Mouse (Mus musculus): ENCODE data around the gene Slit1. TPM values are rescaled to one million over a fixed set of nuclear protein-coding genes. Genes with fewer than 3 reads are reported as not detected.

Gene Slit1
- polyA plus RNA-seq, 1 experiment from 2014 or later: 0.30 TPM

DNA sequence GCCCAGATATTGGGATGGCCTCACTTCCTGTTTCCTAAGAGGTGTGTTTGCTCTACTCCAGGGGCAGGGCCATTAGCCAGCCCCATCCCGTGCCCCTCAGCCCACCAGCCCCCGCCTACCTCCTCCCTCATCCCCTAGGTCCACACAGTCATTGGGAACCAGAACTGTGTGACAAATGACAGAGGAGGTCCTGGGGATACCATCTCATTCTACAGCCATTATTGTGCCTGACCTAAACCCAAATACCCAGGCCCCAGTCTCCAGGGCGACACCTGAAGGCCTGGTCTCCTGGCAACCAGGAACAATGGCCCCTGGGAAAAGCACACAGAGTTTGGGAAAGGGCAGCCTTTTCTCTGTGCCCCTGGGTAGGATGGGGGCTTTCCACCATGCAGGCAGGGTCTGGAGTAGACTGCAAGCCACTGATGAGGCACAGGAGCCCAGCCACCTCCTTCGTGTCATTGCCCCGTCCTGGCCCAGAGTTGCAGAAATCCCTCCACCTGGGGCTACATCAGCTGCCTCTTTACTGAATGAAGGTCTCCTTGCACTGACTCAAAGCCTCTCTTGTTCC is 44.5 kb downstream of the Slit1 start:
- no peaks in the 10 kb centered on the region for H3K36me3 ChIP-seq
- no peak overlapping the region for H3K9ac ChIP-seq
- H3K4me3 ChIP-seq: no peak overlapping the region
- H3K27me3 ChIP-seq: no peaks in the 10 kb centered on the region
- no peaks in the 10 kb centered on the region for H3K9me3 ChIP-seq
- no peak overlapping the region for H3K4me2 ChIP-seq
- no peak overlapping the region for H3K27ac ChIP-seq
- ATAC-seq (ENCODE audit: insufficient number of reproducible peaks, insufficient read depth, low FRiP score, low TSS enrichment, low read depth): no peak
- H3K4me1 ChIP-seq: peaks cover 12% of the 10 kb centered on the region
- WGBS: 59% methylated on average over 5 of the region's 5 CpGs

- no peak overlapping the region for H3K9ac ChIP-seq
- no peak overlapping the region for H3K4me2 ChIP-seq
- no peaks in the 10 kb centered on the region for H3K9me3 ChIP-seq
- no peak overlapping the region for H3K4me3 ChIP-seq
- no peaks in the 10 kb centered on the region for H3K36me3 ChIP-seq
- 77% methylated on average over 6 of the region's 6 CpGs for WGBS
- ATAC-seq (ENCODE audit: insufficient number of reproducible peaks, insufficient read depth, low FRiP score, low TSS enrichment, low read depth): no peak
- no peaks in the 10 kb centered on the region for H3K27me3 ChIP-seq
- no peak overlapping the region for H3K27ac ChIP-seq
- H3K4me1 ChIP-seq: peaks cover 12% of the 10 kb centered on the region
These were observed 45.5 kb downstream of the Slit1 start for GRCm38 (mm10) chr19:41697807-41698515.

- Histone ChIP-seq H3K27me3 (no peaks in the 10 kb centered on the region), H3K9me3 (no peaks in the 10 kb centered on the region), H3K4me1 (peaks cover 12% of the 10 kb centered on the region), H3K27ac (no peak overlapping the region), H3K4me3 (no peak overlapping the region), H3K9ac (no peak overlapping the region), H3K36me3 (no peaks in the 10 kb centered on the region), H3K4me2 (no peak overlapping the region)
- no peak for ATAC-seq (ENCODE audit: insufficient number of reproducible peaks, insufficient read depth, low FRiP score, low TSS enrichment, low read depth)
- WGBS: 27% methylated on average over 9 of the region's 9 CpGs
These were observed 46.2 kb downstream of the Slit1 start for GRCm38 (mm10) chr19:41697111-41697806.

DNA sequence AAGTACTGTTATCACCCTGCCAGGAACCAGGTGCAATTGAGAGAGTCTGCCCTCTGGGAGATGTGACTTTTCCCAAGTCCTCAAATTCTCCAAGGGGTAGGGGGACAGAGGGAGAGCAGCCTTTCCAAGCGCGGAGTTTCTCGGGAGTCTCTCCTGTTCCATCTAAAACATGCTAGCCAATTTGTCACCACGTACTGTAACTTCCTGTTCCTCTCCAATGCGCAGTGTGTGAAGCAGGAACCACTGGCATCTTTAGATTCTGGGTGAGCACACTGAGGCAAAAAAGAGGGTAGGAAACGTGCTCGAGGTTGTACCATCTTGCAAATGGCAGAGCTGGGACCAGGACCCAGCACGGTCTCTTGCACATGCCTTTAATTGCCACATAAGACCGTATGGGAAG is 47.0 kb downstream of the Slit1 start:
- no peak for ATAC-seq (ENCODE audit: insufficient number of reproducible peaks, insufficient read depth, low FRiP score, low TSS enrichment, low read depth)
- no peaks in the 10 kb centered on the region for H3K27me3 ChIP-seq
- H3K27ac ChIP-seq: no peak overlapping the region
- 73% methylated on average over 9 of the region's 9 CpGs for WGBS
- H3K4me2 ChIP-seq: no peak overlapping the region
- H3K4me3 ChIP-seq: no peak overlapping the region
- H3K9me3 ChIP-seq: no peaks in the 10 kb centered on the region
- H3K36me3 ChIP-seq: no peaks in the 10 kb centered on the region
- no peak overlapping the region for H3K9ac ChIP-seq
- H3K4me1 ChIP-seq: peaks cover 12% of the 10 kb centered on the region

GRCm38 (mm10) chr19:41695046-41695445 is 48.4 kb downstream of the Slit1 start:
- ATAC-seq (ENCODE audit: insufficient number of reproducible peaks, insufficient read depth, low FRiP score, low TSS enrichment, low read depth): no peak

DNA sequence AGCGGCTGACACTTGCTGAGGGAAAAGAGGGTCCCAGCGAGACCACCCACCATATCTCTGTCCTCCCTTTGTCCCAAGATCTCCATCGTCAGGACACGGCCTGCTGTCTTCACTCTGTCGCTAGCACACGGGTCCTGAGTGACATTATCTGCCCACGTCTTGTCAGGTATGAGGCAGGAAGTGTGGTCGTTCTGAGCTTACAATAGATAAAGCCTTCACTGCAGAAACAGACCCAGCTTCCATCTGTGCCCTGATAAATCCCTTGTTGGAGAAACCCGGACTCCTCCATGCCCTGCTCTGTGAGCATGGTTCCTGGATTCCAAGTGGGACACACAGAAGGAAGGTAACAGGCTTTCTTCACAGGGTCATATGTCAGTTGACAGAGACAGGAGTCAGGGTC is 48.9 kb downstream of the Slit1 start:
- no peak for ATAC-seq (ENCODE audit: insufficient number of reproducible peaks, insufficient read depth, low FRiP score, low TSS enrichment, low read depth)
- Histone ChIP-seq H3K27me3 (no peaks in the 10 kb centered on the region), H3K27ac (no peak overlapping the region), H3K4me1 (peaks cover 12% of the 10 kb centered on the region), H3K4me3 (no peak overlapping the region), H3K9ac (no peak overlapping the region), H3K9me3 (no peaks in the 10 kb centered on the region), H3K36me3 (no peaks in the 10 kb centered on the region), H3K4me2 (no peak overlapping the region)
- WGBS: 75% methylated on average over 9 of the region's 9 CpGs

More at GRCm38 (mm10) chr19:41695046-41695445, 48.4 kb downstream of the Slit1 start:
- WGBS: 70% methylated on average over 6 of the region's 6 CpGs
- Histone ChIP-seq H3K36me3 (no peaks in the 10 kb centered on the region), H3K9ac (no peak overlapping the region), H3K27me3 (no peaks in the 10 kb centered on the region), H3K27ac (no peak overlapping the region), H3K4me1 (peaks cover 12% of the 10 kb centered on the region), H3K4me2 (no peak overlapping the region), H3K9me3 (no peaks in the 10 kb centered on the region), H3K4me3 (no peak overlapping the region)

- Histone ChIP-seq H3K27me3 (no peaks in the 10 kb centered on the region), H3K4me3 (no peak overlapping the region), H3K9ac (no peak overlapping the region), H3K27ac (no peak overlapping the region), H3K4me1 (peaks cover 12% of the 10 kb centered on the region), H3K9me3 (no peaks in the 10 kb centered on the region), H3K4me2 (no peak overlapping the region), H3K36me3 (no peaks in the 10 kb centered on the region)
- 46% methylated on average over 5 of the region's 5 CpGs for whole genome bisulfite sequencing
- no peak for ATAC-seq (ENCODE audit: insufficient number of reproducible peaks, insufficient read depth, low FRiP score, low TSS enrichment, low read depth)
These were observed 49.7 kb downstream of the Slit1 start for GRCm38 (mm10) chr19:41693727-41694126.

DNA sequence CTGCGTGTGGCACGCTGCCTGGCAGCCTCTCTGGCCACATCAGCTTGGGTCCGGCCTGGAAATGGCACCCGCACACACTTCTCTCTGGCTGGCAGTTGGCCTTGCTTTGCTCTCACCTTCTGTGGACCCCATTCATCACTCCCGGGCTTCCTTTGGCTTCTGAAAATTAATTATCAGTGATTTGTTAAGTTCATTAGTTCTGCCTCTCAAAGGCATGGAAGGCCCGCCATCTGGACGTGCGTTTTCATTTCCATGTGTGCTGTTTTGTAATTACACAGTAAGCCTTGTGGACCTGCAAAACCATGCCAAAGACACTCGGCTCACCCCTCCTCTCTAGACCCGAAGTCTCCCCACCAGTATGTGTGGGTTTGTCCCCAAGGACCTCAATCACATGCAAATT is 53.4 kb downstream of the Slit1 start:
- Histone ChIP-seq H3K9me3 (no peaks in the 10 kb centered on the region), H3K4me1 (no peaks in the 10 kb centered on the region; the same call in none of the 2 replicates), H3K4me3 (no peak overlapping the region), H3K9ac (no peak overlapping the region), H3K27ac (no peak overlapping the region), H3K27me3 (no peaks in the 10 kb centered on the region), H3K4me2 (no peak overlapping the region), H3K36me3 (no peaks in the 10 kb centered on the region)
- 73% methylated on average over 10 of the region's 10 CpGs for WGBS
- no peak for ATAC-seq (ENCODE audit: insufficient number of reproducible peaks, insufficient read depth, low FRiP score, low TSS enrichment, low read depth)

GRCm38 (mm10) chr19:41688251-41688650 is 55.2 kb downstream of the Slit1 start:
- H3K27ac ChIP-seq: no peak overlapping the region
- no peak for ATAC-seq (ENCODE audit: insufficient number of reproducible peaks, insufficient read depth, low FRiP score, low TSS enrichment, low read depth)
- no peak overlapping the region for H3K4me3 ChIP-seq
- no peaks in the 10 kb centered on the region for H3K9me3 ChIP-seq
- WGBS: 64% methylated on average over 13 of the region's 13 CpGs
- H3K4me2 ChIP-seq: no peak overlapping the region
- no peak overlapping the region for H3K9ac ChIP-seq
- H3K36me3 ChIP-seq: no peaks in the 10 kb centered on the region
- no peaks in the 10 kb centered on the region; the same call in none of the 2 replicates for H3K4me1 ChIP-seq
- no peaks in the 10 kb centered on the region for H3K27me3 ChIP-seq

- no peak overlapping the region for H3K4me3 ChIP-seq
- WGBS: 78% methylated on average over 8 of the region's 8 CpGs
- ATAC-seq (ENCODE audit: insufficient number of reproducible peaks, insufficient read depth, low FRiP score, low TSS enrichment, low read depth): no peak
These were observed 55.6 kb downstream of the Slit1 start for GRCm38 (mm10) chr19:41687836-41688235.

DNA sequence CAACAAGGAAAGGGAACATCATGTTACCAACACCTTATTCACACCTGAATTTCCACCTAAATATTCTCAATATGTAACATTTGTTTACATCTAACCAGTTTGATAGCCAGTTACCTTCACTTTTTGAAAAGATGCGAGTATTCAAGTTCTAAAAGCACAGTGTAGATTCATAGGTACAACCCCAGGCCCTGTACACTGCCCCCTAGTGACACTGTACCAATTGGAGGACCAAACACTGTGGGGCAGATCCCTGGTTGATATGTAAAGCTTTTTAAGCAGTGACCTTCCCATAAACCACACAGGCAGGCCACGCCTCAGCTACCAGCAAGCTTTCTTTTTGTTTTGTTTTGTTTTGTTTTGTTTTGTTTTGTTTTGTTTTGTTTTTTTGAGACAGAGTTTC is 57.3 kb downstream of the Slit1 start:
- no peak overlapping the region for H3K9ac ChIP-seq
- ATAC-seq (ENCODE audit: insufficient number of reproducible peaks, insufficient read depth, low FRiP score, low TSS enrichment, low read depth): no peak
- H3K9me3 ChIP-seq: no peaks in the 10 kb centered on the region
- no peak overlapping the region for H3K4me2 ChIP-seq
- H3K36me3 ChIP-seq: no peaks in the 10 kb centered on the region
- no peaks in the 10 kb centered on the region; the same call in none of the 2 replicates for H3K4me1 ChIP-seq
- WGBS: 93% methylated on average over 2 of the region's 2 CpGs
- no peaks in the 10 kb centered on the region for H3K27me3 ChIP-seq
- no peak overlapping the region for H3K4me3 ChIP-seq
- H3K27ac ChIP-seq: no peak overlapping the region

More at GRCm38 (mm10) chr19:41687836-41688235, 55.6 kb downstream of the Slit1 start:
- Histone ChIP-seq H3K27ac (no peak overlapping the region), H3K36me3 (no peaks in the 10 kb centered on the region), H3K4me2 (no peak overlapping the region), H3K4me1 (no peaks in the 10 kb centered on the region; the same call in none of the 2 replicates), H3K9ac (no peak overlapping the region), H3K9me3 (no peaks in the 10 kb centered on the region), H3K27me3 (no peaks in the 10 kb centered on the region)
